Mouse (Mus musculus): ENCODE data around the gene Dab1.

- no peak for TF ChIP-seq CTCF (IDR thresholded peaks at IDR 0.05; ENCODE audit: control insufficient read depth, insufficient read depth, low read length)
- no peak for TF ChIP-seq POLR2A (IDR thresholded peaks at IDR 0.05; ENCODE audit: borderline replicate concordance, control insufficient read depth, low read depth, low read length)
These were observed 713.2 kb downstream of the Dab1 start for GRCm38 (mm10) chr4:104332399-104332798.
